Mouse (Mus musculus) layer of hippocampus, postnatal 14 days (tissue): Measurements from ENCODE around the gene Zfand3. TPM values are rescaled to one million over a fixed set of nuclear protein-coding genes. Genes with fewer than 3 reads are reported as not detected.

Experiments
- DNase-seq, 2 experiments: peaks; one replicate each; pipeline ENCODE4 v3.0.0; 2021 to 2022; ENCODE audit warnings: low spot score in 2 of 2, mixed read lengths in 1 of 2
- total RNA-seq, 2 experiments: library from RNA; stranded (reverse); gene quantifications; 2 replicates each; pipeline ENCODE4 v1.2.3; 2021

Gene Zfand3
- total RNA-seq, 2 experiments from 2014 or later = 117 to 122 TPM

DNA sequence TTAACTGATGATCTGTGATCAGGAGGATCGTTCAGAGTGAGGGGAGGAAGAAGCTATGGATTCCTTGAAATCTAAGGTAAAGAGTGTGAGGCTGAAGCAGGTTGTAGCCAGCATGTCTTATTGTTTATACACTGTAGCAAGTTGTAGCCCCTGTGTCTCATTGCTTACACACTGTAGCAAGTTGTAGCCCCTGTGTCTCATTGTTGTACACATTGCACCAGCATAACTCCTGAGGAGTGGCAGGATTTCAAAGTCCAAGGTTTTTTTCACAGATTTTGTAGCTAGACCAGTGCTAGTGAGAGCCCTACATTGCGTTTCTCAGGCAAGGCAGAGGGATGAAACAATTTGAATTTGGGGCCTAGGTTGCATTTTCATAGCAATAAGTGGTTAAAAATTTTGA is 95.1 kb downstream of the Zfand3 start:
- no peak for DNase-seq

DNA sequence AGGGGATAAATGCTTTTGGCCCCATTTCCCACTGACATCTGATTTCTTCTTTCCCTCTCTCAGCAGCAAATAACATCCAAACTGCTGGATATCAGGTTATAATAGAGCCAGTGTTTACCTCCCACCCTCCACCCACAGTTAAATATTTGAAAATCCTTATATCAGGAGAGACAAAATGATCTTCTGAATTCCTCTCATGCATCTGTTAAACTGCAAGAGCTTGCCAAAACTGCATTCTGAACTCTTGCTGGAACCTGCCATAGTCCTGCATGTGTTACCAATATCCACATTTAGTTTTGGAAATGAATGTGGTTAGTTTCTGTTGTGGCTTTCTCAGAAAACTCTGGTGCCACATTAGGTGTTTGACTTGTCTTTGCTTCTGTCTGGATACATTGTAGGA is 97.3 kb downstream of the Zfand3 start:
- no peak for DNase-seq

DNA sequence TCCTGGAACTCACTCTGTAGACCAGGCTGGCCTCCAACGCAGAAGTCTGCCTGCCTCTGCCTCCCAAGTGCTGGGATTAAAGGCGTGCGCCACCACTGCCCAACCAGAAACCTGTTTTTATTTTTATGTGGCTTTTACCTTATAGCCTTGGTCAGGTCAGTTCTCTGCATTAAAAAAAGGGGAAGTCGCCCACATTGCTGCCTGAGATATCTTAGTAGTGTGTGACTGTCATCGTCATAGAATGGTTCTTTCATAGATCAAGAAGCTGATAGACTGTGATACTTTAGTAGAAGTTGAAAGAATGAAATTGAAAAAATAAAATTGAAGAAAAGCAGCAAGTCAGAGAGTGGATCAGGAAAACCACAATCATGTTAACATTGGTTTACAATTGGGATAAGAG is 98.5 kb downstream of the Zfand3 start:
- DNase-seq = no peak

DNA sequence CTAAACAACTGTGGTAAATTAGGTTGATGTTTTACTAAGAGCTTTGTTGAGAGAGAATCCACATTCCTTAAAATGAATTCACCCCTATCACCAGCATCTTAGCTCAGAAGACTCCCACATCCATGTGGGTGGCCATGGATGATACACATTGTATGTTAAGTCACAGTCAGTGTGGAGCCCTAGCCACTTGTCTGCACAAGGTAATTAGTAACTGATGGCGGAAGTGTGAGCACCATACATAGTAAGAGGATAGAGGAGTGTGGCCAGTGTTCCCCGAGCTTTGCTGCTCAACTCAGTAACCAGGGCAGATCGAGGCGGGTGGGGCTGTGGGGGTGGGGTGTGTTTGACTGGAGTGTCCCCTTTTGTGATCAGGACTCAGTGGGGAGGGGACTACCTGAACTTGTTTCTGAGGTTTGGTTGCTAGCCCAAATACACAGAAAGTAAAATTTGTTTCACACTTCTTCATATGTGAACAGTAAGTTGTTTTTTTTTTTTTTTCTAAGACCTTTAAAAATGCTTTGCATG is 99.2 kb downstream of the Zfand3 start:
- no peak for DNase-seq

DNA sequence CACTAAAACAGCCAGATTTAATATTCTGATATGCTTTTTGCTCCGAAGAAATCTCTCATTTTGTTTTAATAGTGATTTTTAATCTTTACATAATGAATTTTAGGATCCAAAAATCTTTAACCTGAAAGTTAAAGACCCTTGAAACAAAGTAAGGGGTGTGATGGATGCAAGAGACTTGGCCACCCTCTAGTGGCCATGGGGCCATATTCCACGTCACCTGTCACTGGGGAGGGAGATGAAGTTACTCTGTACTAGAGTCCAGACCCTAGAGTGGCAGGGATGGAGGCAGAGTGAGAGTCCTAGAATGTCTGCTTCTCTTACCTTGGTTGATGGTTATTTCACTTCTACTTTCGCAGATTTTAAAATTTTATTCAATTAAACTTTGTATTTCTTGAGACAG is 100.8 kb downstream of the Zfand3 start:
- no peak for DNase-seq

DNA sequence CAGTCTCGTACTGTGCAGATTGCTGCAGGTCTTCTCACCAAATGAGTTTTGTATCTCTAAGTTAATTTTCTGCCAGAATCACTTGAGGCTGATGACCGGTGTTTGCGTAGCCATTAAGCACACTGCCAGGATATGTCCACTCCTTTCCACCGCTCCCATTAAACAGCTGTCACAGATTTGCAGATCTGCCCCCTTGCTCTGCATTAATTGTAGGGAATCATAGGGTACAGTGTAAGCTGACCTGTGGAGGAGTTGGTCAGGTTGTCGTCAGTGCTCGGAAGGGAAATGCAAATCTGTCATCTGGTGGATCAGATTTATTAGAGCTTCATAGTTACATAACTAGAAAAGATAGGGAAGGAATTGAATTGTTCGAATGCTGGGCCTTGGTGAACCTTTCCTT is 106.1 kb downstream of the Zfand3 start:
- no peak for DNase-seq

DNA sequence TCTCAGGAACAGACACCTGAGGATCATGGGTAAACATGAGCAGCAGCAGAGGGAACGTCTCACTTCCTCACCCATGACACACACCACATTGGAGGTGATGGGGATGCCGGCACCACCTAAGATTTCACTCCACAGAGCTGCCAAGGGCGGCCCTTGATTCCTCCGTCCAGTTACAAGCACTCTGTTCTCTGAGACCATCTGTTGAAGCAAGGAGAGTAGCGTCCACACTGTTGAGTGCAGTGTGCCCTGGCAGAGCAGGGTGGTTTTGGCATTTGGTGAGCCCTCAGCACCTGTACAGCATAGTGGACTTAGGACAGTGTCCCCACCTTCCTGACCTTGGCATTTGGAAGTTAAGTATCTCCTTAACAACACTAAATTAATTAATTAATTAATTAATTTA is 107.0 kb downstream of the Zfand3 start:
- no peak for DNase-seq

DNA sequence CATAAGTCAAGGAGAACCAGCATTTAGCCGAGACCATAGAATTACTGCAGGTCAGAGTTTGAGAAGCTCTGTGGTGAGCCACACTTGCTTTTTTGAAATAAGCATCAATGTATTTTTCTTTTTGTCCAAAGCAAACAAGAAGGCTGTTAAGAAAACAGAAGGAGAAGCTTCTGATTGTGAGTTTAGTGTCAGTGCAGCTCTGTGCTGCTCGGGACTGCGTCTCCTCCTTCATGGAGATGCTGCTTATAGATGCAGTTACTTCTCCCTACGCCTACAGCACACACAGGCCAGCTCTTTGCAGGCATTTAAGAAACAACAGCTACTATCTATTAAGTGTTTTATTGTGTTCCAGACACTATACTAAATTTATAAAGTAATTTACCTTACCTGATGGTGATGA is 107.5 kb downstream of the Zfand3 start:
- no peak for DNase-seq

DNA sequence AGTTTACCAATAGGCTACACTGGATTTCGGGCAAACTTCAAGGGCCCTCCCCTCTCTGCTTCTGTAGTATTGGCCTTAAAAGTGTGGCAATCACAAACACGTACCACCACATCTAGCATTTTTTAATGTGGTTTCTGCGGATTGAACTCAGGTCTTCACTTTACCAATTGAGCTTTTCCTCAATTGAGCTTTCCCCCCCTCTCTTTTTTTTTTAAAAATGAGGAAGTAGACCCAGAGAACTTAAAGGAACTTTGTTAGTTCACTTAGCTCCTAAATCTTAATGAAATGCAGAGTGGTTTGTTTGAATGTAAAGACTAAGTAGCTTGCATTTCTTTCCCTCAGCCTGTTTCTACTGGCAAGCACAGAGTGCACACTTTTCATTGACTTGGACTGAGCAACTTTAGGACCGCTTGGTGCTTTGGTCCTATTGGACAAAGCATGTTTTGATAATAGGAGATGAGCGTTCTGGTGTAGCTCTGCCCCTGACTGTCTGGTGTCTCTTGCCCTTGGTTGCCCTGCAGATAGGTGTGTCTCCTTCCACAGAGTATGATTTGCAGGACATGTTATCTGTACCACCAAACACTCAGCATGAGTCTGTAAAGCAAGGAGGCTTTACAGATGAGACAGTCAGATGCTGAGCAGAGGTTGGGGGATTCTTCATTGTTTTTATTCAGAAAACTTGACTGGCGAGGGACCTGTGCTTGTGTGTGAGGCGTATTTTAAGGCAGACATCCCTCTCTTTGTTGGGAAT is 108.2 kb downstream of the Zfand3 start:
- no peak for DNase-seq

DNA sequence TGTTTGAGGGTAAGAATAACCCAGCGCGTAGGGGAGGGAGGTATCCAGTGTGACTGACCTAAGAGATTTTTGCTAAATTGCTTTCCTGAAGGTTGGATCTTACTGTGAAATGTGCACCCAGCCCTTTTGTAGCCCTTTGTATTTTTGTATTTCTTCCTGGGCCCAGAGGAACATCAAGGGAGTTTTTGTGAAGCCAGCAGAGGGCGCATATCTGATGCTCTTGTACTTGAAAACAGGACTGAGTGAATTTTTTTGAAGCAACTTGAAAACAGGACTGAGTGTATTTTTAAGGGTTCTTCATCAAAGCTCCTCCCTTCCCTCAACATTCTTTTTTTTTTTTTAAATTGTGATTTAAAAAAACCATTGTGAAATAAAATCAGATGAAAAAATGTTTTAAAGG is 110.2 kb downstream of the Zfand3 start:
- peak in 1 of 2 experiments; percentile 41 for DNase-seq

DNA sequence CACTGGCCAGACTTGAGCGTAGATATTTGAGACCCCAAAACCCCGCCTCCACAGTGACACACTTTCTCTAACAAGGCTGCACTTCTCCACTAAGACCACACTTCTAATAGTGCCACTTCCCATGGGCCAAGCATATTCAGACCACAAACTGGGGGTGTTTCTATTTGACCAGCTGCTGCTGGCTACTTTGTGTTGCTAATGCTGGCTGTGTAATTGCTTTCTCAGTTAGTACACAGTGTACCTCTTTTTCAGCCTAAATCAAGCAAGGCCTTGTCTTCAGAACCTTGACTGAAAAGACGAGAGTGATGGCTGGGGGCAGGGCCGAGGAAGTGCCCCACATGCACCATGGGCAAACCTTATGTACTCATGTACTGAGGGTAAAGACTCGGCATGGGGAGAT is 111.7 kb downstream of the Zfand3 start:
- DNase-seq = peak in 1 of 2 experiments; percentile 73

DNA sequence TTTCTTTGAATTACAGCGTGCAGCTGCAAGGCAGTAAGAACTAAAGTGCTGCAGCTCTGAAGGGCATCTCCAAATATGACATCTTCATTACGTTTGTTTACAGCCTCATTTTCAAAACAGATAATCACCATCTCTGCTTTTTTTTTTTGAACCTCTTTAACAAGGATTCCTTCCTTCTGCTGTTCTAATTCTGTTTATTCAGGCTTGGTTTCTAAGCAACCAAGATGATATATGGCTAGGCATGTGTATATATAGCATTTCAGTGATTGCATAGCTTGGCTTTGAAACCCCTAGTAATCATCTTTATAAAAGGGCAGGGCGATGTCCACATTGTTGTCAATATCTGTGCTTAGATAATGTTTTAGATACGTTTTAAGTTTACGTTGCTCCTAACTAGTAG is 113.5 kb downstream of the Zfand3 start:
- DNase-seq = no peak

DNA sequence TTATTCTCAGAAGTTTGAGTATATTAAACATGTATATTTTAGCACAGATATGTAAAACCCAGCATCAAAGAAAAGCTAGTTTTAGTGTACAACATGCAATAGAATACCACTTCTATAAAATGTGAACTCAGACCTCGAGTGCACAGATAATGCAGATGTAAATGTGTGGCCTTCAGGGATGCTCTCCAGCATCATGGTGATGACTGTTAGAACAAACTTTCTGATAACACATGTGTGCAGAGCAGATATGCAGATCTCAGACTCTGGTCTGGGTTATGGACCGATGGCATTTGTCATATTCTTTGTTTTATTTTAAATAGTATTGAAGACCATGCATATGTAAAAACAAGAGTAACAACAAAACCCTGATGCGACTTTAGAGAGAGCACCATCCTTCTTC is 117.7 kb downstream of the Zfand3 start:
- no peak for DNase-seq

DNA sequence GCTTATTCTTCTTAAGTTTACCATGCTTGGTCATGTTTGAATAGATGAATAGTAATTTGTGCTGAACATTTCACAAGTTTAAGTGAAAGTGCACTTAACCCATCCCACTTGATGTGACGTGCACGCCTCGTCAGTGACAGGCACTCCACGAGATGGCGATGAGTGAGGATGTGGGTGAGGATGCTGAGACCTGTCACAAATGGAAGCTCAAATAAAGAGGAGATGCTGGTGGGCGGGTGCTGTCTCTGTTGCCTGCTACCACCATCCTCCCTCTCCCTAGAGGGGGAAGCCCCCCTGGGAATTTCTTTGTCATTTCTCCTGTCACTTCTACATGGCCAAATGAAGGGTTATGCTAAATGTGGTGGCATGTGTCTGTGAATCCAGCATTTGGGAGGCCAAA is 123.9 kb downstream of the Zfand3 start:
- DNase-seq = no peak

DNA sequence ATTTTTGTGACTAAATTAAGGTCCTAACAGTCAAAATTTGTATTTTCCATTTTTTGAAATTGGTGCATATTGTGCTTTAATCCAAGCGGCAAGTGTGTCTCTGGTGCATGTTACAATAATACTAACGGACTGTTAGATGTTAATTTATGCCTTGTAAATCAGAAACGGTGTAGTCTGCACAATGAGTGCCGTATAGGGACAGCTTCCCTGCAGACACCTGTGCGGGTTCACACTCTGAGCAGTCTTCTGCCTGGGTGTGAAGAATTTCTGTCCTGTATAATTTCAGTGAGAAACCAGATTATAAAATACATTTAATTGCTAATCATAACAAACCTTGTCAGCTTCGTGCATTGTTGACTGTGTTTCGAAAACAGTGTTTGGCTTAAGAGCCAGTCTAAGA is 124.7 kb downstream of the Zfand3 start:
- no peak for DNase-seq

DNA sequence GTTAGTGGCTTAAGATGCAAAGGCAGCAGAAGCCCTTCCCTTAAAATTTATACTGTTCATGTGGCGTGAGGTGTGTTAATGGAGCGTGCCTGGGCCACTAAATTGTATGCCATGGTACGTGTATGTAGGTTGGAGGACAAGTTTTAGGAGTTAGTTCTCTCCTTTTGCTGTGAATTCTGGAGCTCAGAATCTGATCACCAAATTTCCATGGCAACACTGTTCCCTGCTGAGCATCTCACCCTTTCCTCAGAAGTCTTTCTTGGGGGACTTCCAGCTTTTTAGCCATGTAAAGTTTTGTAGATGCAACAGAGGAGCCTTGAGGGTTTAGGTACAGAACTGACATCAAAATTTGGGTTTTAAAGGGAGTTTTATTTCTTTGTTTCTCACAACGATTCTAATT is 125.8 kb downstream of the Zfand3 start:
- no peak for DNase-seq

DNA sequence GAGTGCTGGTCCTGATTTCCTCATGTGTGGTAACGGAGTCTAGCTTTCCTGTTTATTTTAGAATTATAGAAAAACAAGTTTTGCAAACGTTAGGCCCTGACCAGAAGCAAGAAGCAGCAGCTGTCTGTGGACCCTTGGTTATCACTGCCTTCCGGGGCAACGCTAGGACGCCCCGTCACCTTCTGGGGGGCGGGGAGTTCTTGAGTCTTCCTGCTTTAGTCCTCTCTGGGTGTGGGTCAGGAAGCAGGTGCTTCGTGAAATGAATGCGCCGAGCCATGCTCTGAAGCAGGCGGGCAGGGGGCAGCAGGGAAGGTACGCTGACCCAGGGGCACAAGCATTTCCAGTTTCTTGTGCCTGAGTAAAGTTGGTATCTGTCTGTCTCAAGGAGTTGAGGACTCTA is 129.1 kb downstream of the Zfand3 start:
- no peak for DNase-seq

DNA sequence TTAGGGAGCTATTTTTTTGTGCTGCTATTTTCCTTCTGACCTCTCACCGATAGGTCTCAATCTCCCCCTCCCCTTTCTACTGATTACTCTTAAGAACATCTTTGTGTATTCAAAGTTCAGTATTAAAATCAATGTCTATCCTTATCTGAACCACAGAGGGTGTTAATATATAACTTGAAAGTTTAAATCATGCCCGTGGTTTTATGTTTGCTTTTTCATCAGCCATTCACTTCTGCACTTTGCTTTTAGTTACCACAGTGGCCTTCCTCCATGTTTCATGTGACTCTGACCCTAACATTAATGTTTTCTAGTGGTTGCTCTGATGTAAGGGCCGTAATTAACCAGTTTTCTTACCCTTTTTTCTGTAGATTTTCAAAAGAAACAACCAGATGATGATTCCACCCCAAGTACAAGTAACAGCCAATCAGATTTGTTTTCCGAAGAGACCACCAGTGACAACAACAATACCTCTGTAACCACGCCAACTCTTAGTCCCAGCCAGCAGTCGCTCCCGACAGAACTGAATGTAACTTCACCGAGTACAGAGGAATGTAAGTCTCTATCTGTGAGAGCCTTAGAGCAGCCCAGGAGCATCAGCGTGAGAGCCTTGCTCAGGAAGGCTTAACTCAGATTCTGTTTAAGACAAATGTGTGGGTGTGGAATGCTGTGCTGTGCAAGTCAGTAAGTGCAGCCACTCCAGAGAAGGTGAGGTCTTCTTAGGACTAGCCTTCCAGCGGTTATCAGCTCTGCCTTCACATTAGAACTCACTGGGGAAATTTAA is 130.6 kb downstream of the Zfand3 start:
- no peak for DNase-seq

DNA sequence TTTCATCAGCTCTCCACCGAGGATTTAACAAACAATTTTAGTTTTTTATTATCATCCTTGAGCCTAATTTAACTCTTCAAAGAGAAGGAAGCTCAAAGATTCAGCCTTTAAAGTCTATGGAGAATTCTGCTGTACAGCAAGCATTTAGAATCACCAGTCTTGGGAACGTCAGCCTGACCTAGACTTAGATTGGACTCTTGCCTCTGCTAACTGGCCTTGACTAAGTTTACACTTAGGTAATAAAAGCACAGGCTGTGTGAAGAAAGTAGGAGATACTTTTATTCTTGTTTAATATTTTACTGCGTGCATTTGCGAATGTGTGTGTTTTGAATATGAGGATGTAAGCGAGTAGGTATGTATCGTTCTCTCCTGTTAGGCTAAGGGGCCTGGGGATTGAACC is 131.4 kb downstream of the Zfand3 start:
- DNase-seq = no peak

DNA sequence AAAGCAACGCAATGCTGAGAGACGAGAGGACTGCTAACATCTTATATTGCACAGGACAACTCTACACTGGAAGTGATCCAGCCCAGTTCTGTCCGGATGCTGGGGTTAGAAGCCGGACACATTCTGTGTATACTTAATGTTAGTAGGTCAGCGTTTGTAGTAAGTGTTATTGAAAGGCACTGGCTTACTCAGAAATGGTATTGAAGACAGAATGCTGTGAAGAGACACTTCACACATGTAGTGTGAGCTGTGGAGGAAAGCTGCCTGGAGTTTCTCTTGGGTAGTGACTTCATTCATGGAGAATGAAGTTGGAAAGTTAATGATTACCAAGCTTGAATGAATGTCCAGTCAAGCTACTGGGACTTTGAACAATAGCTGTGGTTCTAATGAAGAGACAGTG is 132.2 kb downstream of the Zfand3 start:
- no peak for DNase-seq

DNA sequence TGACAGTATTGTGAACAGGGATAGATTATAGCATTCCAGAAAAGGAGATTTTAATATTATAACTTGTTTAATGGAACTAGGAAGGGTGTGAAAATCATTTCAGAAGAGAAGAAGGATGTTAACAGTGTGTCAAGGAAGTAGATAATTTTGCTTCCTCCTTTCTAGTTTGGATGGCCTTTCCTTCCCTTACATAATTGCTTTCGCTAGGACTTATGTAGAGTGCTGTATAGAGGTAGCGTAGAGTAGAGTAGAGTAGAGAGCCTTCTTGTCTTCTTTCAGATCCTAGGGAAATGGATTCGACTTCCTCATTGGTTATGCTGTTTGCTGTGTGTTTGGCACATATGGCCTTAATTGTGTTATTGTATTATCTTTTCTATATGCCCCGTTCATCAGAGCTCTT is 132.6 kb downstream of the Zfand3 start:
- DNase-seq = no peak

DNA sequence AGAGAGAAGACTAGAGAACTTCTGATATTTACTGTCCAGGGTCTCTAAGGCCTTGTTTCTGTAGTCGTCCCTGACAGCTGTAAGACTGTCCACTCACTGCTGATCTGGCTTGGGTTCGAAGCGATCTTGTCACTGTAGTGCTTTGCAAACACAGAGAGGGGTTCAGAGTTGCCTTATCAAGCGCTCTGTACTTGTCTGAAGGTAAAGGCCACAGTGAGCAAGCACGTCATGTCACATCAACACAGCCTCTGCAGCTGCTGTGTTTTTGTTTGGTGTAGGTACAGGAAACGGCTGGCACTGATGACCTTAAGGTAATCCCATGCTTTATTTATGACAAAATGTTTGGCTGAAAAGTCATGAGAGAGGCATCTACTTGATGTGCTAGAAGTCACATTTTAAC is 139.6 kb downstream of the Zfand3 start:
- DNase-seq = no peak
